In genomic region chr14:47473891-47474290, GRCm38 (mm10) we compare ENCODE assay signal across 9 mouse cellular contexts. TPM values are rescaled to one million over a fixed set of nuclear protein-coding genes. Genes with fewer than 3 reads are reported as not detected.
DNase-seq lines count a peak whose midpoint lies in the region; ATAC-seq and TF ChIP-seq lines count a peak whose summit lies in the region.
"Had no signal": no experiment of that assay in that cellular context is flagged by ENCODE, and none has a peak within 500 bp of the region (broad histone marks: within the 10 kb centered on the region; RNA-seq: fewer than 3 reads in every experiment).

No protein-coding gene starts in this region.

- 86% methylated on average over 9 of the region's 9 CpGs for WGBS in hindbrain, embryonic 14.5 days
- 70% methylated on average over 9 of the region's 9 CpGs for WGBS in liver, embryonic 15.5 days (ENCODE audit: insufficient replicate concordance)

- dilution Hi-C loops in CH12.LX (cut with MboI; ENCODE audit: extremely low pct_ligation_motif_present, extremely low pct_unique_long_range_greater_than_20kb, low sequenced_read_pairs): no loop called here

- no peak for ATAC-seq in erythroblast, adult 5-6 weeks (replicated peaks; ENCODE audit: low FRiP score, poor library complexity, severe bottlenecking)
- no peak for ATAC-seq in hindbrain, embryonic 14.5 days (ENCODE audit: low FRiP score)
- no peak for ATAC-seq in liver, embryonic 15.5 days (ENCODE audit: insufficient read depth)

- no peak for DNase-seq in CH12.LX (ENCODE audit: extremely low read depth)
- DNase-seq in hindbrain, embryonic 14.5 days (ENCODE audit: low spot score): no peak
- no peak for DNase-seq in right cerebral cortex, adult 2 months (ENCODE audit: low spot score in 2 of 2)
- DNase-seq in adrenal gland, postnatal 10 days: no peak
- DNase-seq in thymus, postnatal 36 days: no peak

- no peak for TF ChIP-seq RAD21 in CH12.LX (IDR thresholded peaks at IDR 0.05; ENCODE audit: low read depth, low read length)

- peak overlapping the region; percentile 33; the same call in 1 of the 2 replicates for H3K4me2 ChIP-seq in CH12.LX (ENCODE audit: insufficient read depth, low read depth, poor library complexity, severe bottlenecking)
- peak overlapping the region; percentile 69 for H3K4me2 ChIP-seq in hindbrain, embryonic 14.5 days (replicated peaks)
- peak overlapping the region; percentile 73 for H3K4me2 ChIP-seq in liver, embryonic 15.5 days

- peak overlapping the region; percentile 99 for H3K4me3 ChIP-seq in erythroblast, embryonic 14.5 days (replicated peaks)
- peak overlapping the region in 1 of 3 experiments; percentile 89 for H3K4me3 ChIP-seq in CH12.LX (replicated peaks in 1 of 3; ENCODE audit: low read depth in 2 of 3, low read length in 2 of 3, poor library complexity in 1 of 3)
- H3K4me3 ChIP-seq in hindbrain, embryonic 14.5 days (replicated peaks; ENCODE audit: low read length): 0 out of 2 replicates have a peak overlapping the region, but pooled peaks have one; percentile 94
- H3K4me3 ChIP-seq in liver, embryonic 15.5 days (replicated peaks): peak overlapping the region; percentile 100

- H3K79me2 ChIP-seq in CH12.LX (replicated peaks; ENCODE audit: control insufficient read depth, extremely low read depth, insufficient read depth, poor library complexity, severe bottlenecking): peaks cover 16% of the 10 kb centered on the region

- H3K36me3 ChIP-seq in erythroblast, embryonic 14.5 days (ENCODE audit: control insufficient read depth): peaks cover 49% of the 10 kb centered on the region
- peaks cover 2 to 22% of the 10 kb centered on the region in 2 experiments for H3K36me3 ChIP-seq in CH12.LX (replicated peaks in 1 of 2; ENCODE audit: control insufficient read depth in 1 of 2, insufficient read depth in 1 of 2, low read length in 1 of 2)
- H3K36me3 ChIP-seq in hindbrain, embryonic 14.5 days (replicated peaks; ENCODE audit: control insufficient read depth, insufficient read depth): no peaks in the 10 kb centered on the region
- peaks cover 19% of the 10 kb centered on the region for H3K36me3 ChIP-seq in liver, embryonic 15.5 days (replicated peaks)

- TF ChIP-seq CTCF in CH12.LX (conservative IDR thresholded peaks at IDR 0.05 in 1 of 2, IDR thresholded peaks at IDR 0.05 in 1 of 2; ENCODE audit: low read depth in 2 of 2, low read length in 2 of 2): no peak

- H3K4me1 ChIP-seq in erythroblast, embryonic 14.5 days (ENCODE audit: control insufficient read depth): peaks cover 51% of the 10 kb centered on the region
- H3K4me1 ChIP-seq in CH12.LX (ENCODE audit: control insufficient read depth in 1 of 2, insufficient read depth in 2 of 2): peaks cover 10 to 33% of the 10 kb centered on the region in 2 experiments
- peaks cover 11% of the 10 kb centered on the region for H3K4me1 ChIP-seq in hindbrain, embryonic 14.5 days (replicated peaks; ENCODE audit: control insufficient read depth, insufficient read depth, low read length)
- peaks cover 47% of the 10 kb centered on the region for H3K4me1 ChIP-seq in liver, embryonic 15.5 days (replicated peaks)

- TF ChIP-seq POLR2A in CH12.LX (IDR thresholded peaks at IDR 0.05; ENCODE audit: low read depth, low read length): no peak

- no peak for TF ChIP-seq EP300 in CH12.LX (IDR thresholded peaks at IDR 0.05; ENCODE audit: low read length)

- no peaks in the 10 kb centered on the region for H3K9me3 ChIP-seq in erythroblast, embryonic 14.5 days (ENCODE audit: control insufficient read depth, low read length)
- no peaks in the 10 kb centered on the region for H3K9me3 ChIP-seq in CH12.LX (replicated peaks; ENCODE audit: low read length)
- no peaks in the 10 kb centered on the region for H3K9me3 ChIP-seq in hindbrain, embryonic 14.5 days (ENCODE audit: control insufficient read depth, low read length)
- H3K9me3 ChIP-seq in liver, embryonic 15.5 days (replicated peaks): no peaks in the 10 kb centered on the region
- H3K9me3 ChIP-seq: limb, embryonic 12.5 days had no signal

- H3K27me3 ChIP-seq in erythroblast, embryonic 14.5 days (ENCODE audit: control insufficient read depth): 0 out of 2 replicates have a peak, but pooled peaks cover 2% of the 10 kb centered on the region
- no peaks in the 10 kb centered on the region for H3K27me3 ChIP-seq in CH12.LX (replicated peaks)
- H3K27me3 ChIP-seq in hindbrain, embryonic 14.5 days (ENCODE audit: control insufficient read depth, insufficient read depth, low read length): no peaks in the 10 kb centered on the region
- no peaks in the 10 kb centered on the region for H3K27me3 ChIP-seq in liver, embryonic 15.5 days
- H3K27me3 ChIP-seq: limb, embryonic 12.5 days had no signal

- H3K9ac ChIP-seq in CH12.LX (ENCODE audit: insufficient read depth, low read depth): no peak overlapping the region
- H3K9ac ChIP-seq in hindbrain, embryonic 14.5 days: no peak overlapping the region
- H3K9ac ChIP-seq in liver, embryonic 15.5 days: peak overlapping the region; percentile 100

- no peak overlapping the region for H3K27ac ChIP-seq in CH12.LX (ENCODE audit: insufficient read depth, low read depth)
- H3K27ac ChIP-seq in hindbrain, embryonic 14.5 days: no peak overlapping the region
- peak overlapping the region; percentile 99 for H3K27ac ChIP-seq in liver, embryonic 15.5 days (replicated peaks)
- H3K27ac ChIP-seq: limb, embryonic 12.5 days had no signal

- in situ Hi-C loops in CH12.LX (cut with MboI; ENCODE audit: low pct_ligation_motif_present, low pct_unique_long_range_greater_than_20kb, low sequenced_read_pairs): no loop called here

TF ChIP-seq in CH12.LX, 34 proteins besides CTCF, POLR2A, EP300 and RAD21:
- no peak for TF ChIP-seq NRF1 (IDR thresholded peaks at IDR 0.05; ENCODE audit: low read depth, low read length)
- TF ChIP-seq IRF4 (IDR thresholded peaks at IDR 0.05; ENCODE audit: low read depth, low read length): no peak
- no peak for TF ChIP-seq PAX5 (IDR thresholded peaks at IDR 0.05; ENCODE audit: low read length)
- no peak for TF ChIP-seq CHD1 (IDR thresholded peaks at IDR 0.05; ENCODE audit: low read depth, low read length)
- no peak for TF ChIP-seq KAT2A (IDR thresholded peaks at IDR 0.05; ENCODE audit: insufficient replicate concordance, low read length)
- no peak for TF ChIP-seq MAX (IDR thresholded peaks at IDR 0.05; ENCODE audit: low read length)
- no peak for TF ChIP-seq RCOR1 (conservative IDR thresholded peaks at IDR 0.05; ENCODE audit: low read depth, low read length)
- TF ChIP-seq NELFE (IDR thresholded peaks at IDR 0.05; ENCODE audit: low read depth, low read length): no peak
- no peak for TF ChIP-seq ELF1 (IDR thresholded peaks at IDR 0.05; ENCODE audit: low read depth, low read length)
- TF ChIP-seq MAFK (IDR thresholded peaks at IDR 0.05; ENCODE audit: insufficient replicate concordance, low read length): no peak
- TF ChIP-seq HCFC1 (IDR thresholded peaks at IDR 0.05; ENCODE audit: low read depth, low read length): no peak
- TF ChIP-seq POLR2AphosphoS2 (IDR thresholded peaks at IDR 0.05; ENCODE audit: low read depth, low read length): no peak
- TF ChIP-seq SMC3 (IDR thresholded peaks at IDR 0.05; ENCODE audit: low read depth, low read length): no peak
- no peak for TF ChIP-seq TBP (conservative IDR thresholded peaks at IDR 0.05; ENCODE audit: low read depth, low read length)
TF ChIP-seq in CH12.LX: peak in this region for 0.

RNA-seq across cellular contexts. Expression of gene Fbxo34, which starts 23.7 kb away (rescaled TPM):
- 5.5 and 7.0 TPM in 2 replicates for polyA plus RNA-seq in erythroblast, embryonic 14.5 days (2012)
- total RNA-seq in erythroblast, adult 5-6 weeks (2015; ENCODE audit: low replicate concordance): 153 and 163 TPM in 2 replicates
- 302 and 381 TPM in 2 replicates for total RNA-seq in erythroblast, adult 5-6 weeks (2017; ENCODE audit: low replicate concordance)
- total RNA-seq in CH12.LX (2012; rRNA removed) (11.9 and 12.8 TPM in 2 replicates), CH12.LX (2014; rRNA removed) (11.1 and 11.6 TPM in 2 replicates)
- polyA plus RNA-seq in CH12.LX (2012; ENCODE audit: insufficient read length, low read depth): 24.7 and 25.9 TPM in 2 replicates
- 35.1 and 35.3 TPM in 2 replicates for polyA plus RNA-seq in hindbrain, embryonic 14.5 days (2014; fragmentation: Nextera tagmentation; extraction: Ambion mirVana)
- 40.4 and 46.5 TPM in 2 replicates for polyA plus RNA-seq in liver, embryonic 15.5 days (2015; fragmentation: Nextera tagmentation; extraction: Ambion mirVana)
- total RNA-seq in adrenal gland, postnatal 10 days (2021): 10 to 100 TPM; 21.5 to 24.5 TPM

RNA-seq across cellular contexts. Expression of gene Dlgap5, which starts 55.7 kb away (rescaled TPM):
- polyA plus RNA-seq in erythroblast, embryonic 14.5 days (2012): 2.1 and 4.9 TPM in 2 replicates
- total RNA-seq in erythroblast, adult 5-6 weeks (2015; ENCODE audit: low replicate concordance): 42.8 and 49.2 TPM in 2 replicates
- total RNA-seq in erythroblast, adult 5-6 weeks (2017; ENCODE audit: low replicate concordance): 64.0 and 79.3 TPM in 2 replicates
- total RNA-seq in CH12.LX (2012; rRNA removed) (48.9 and 50.8 TPM in 2 replicates), CH12.LX (2014; rRNA removed) (53.5 and 59.9 TPM in 2 replicates)
- polyA plus RNA-seq in CH12.LX (2012; ENCODE audit: insufficient read length, low read depth): 57.0 and 62.9 TPM in 2 replicates
- polyA plus RNA-seq in hindbrain, embryonic 14.5 days (2014; fragmentation: Nextera tagmentation; extraction: Ambion mirVana): 6.3 and 7.6 TPM in 2 replicates
- polyA plus RNA-seq in liver, embryonic 15.5 days (2015; fragmentation: Nextera tagmentation; extraction: Ambion mirVana): 50.8 and 51.3 TPM in 2 replicates
- total RNA-seq in adrenal gland, postnatal 10 days (2021): 10 to 100 TPM in 1 of 2 experiments, 1 to 10 TPM in 1; 9.4 to 12.9 TPM
